Mouse (Mus musculus): Measurements from ENCODE around the gene Stox2. TPM values are rescaled to one million over a fixed set of nuclear protein-coding genes. Genes with fewer than 3 reads are reported as not detected.

Gene Stox2
- polyA plus RNA-seq (2012; rRNA removed) = 1.4 and 1.5 TPM in 2 replicates

- Histone ChIP-seq H3K4me3 (ENCODE audit: low read depth, low read length) (no peak within 1 kb of the TSS), H3K27ac (ENCODE audit: insufficient read depth, low read depth, low read length) (no peak within 1 kb of the TSS), H3K27me3 (ENCODE audit: control insufficient read depth, insufficient read depth, low read length) (no peaks in the 10 kb centered on the region), H3K4me1 (ENCODE audit: control insufficient read depth, insufficient read depth, insufficient read length, low read length) (no peaks in the 10 kb centered on the region), H3K36me3 (ENCODE audit: control insufficient read depth, insufficient read depth, low read length) (no peaks in the 10 kb centered on the region)
- TF ChIP-seq POLR2A (IDR thresholded peaks at IDR 0.05; ENCODE audit: low read depth, low read length) = no peak
- no peak for TF ChIP-seq CTCF (IDR thresholded peaks at IDR 0.05; ENCODE audit: extremely low read depth, insufficient read length, insufficient replicate concordance, low read depth, low read length)
- 83% methylated on average over 19 of the region's 19 CpGs for WGBS
These were observed at the start of gene Stox2 for GRCm38 (mm10) chr8:47446312-47447046. Gene Stox2 (minus strand): TSS chr8:47446362.

- Histone ChIP-seq H3K36me3 (ENCODE audit: control insufficient read depth, insufficient read depth, low read length) (peaks cover 71% of the 10 kb centered on the region), H3K4me1 (ENCODE audit: control insufficient read depth, insufficient read depth, insufficient read length, low read length) (no peaks in the 10 kb centered on the region), H3K4me3 (ENCODE audit: low read depth, low read length) (no peak overlapping the region), H3K27me3 (ENCODE audit: control insufficient read depth, insufficient read depth, low read length) (no peaks in the 10 kb centered on the region), H3K27ac (ENCODE audit: insufficient read depth, low read depth, low read length) (no peak overlapping the region)
- no peak for TF ChIP-seq CTCF (IDR thresholded peaks at IDR 0.05; ENCODE audit: extremely low read depth, insufficient read length, insufficient replicate concordance, low read depth, low read length)
- 80% methylated on average over 6 of the region's 6 CpGs for WGBS
These were observed 49.3 kb upstream of the Stox2 start for GRCm38 (mm10) chr8:47495428-47495827.

- peaks cover 69% of the 10 kb centered on the region for H3K36me3 ChIP-seq (ENCODE audit: control insufficient read depth, insufficient read depth, low read length)
These were observed 48.5 kb upstream of the Stox2 start for GRCm38 (mm10) chr8:47494602-47495153.

GRCm38 (mm10) chr8:47493106-47493505 is 46.9 kb upstream of the Stox2 start:
- peaks cover 63% of the 10 kb centered on the region for H3K36me3 ChIP-seq (ENCODE audit: control insufficient read depth, insufficient read depth, low read length)
- 84% methylated on average over 12 of the region's 12 CpGs for WGBS

More at GRCm38 (mm10) chr8:47494602-47495153, 48.5 kb upstream of the Stox2 start:
- Histone ChIP-seq H3K27me3 (ENCODE audit: control insufficient read depth, insufficient read depth, low read length) (no peaks in the 10 kb centered on the region), H3K4me1 (ENCODE audit: control insufficient read depth, insufficient read depth, insufficient read length, low read length) (no peaks in the 10 kb centered on the region), H3K27ac (ENCODE audit: insufficient read depth, low read depth, low read length) (no peak overlapping the region), H3K4me3 (ENCODE audit: low read depth, low read length) (no peak overlapping the region)
- 51% methylated on average over 12 of the region's 12 CpGs for WGBS
- TF ChIP-seq CTCF (IDR thresholded peaks at IDR 0.05; ENCODE audit: extremely low read depth, insufficient read length, insufficient replicate concordance, low read depth, low read length) (no peak), POLR2A (IDR thresholded peaks at IDR 0.05; ENCODE audit: low read depth, low read length) (no peak)

GRCm38 (mm10) chr8:47487231-47487630 is 41.1 kb upstream of the Stox2 start:
- 94% methylated on average over 3 of the region's 3 CpGs for WGBS
- Histone ChIP-seq H3K4me1 (ENCODE audit: control insufficient read depth, insufficient read depth, insufficient read length, low read length) (no peaks in the 10 kb centered on the region), H3K27ac (ENCODE audit: insufficient read depth, low read depth, low read length) (no peak overlapping the region), H3K36me3 (ENCODE audit: control insufficient read depth, insufficient read depth, low read length) (peaks cover 22% of the 10 kb centered on the region), H3K27me3 (ENCODE audit: control insufficient read depth, insufficient read depth, low read length) (no peaks in the 10 kb centered on the region), H3K4me3 (ENCODE audit: low read depth, low read length) (no peak overlapping the region)
- TF ChIP-seq CTCF (IDR thresholded peaks at IDR 0.05; ENCODE audit: extremely low read depth, insufficient read length, insufficient replicate concordance, low read depth, low read length) (no peak), POLR2A (IDR thresholded peaks at IDR 0.05; ENCODE audit: low read depth, low read length) (no peak)

More at GRCm38 (mm10) chr8:47493106-47493505, 46.9 kb upstream of the Stox2 start:
- no peaks in the 10 kb centered on the region for H3K27me3 ChIP-seq (ENCODE audit: control insufficient read depth, insufficient read depth, low read length)
- TF ChIP-seq POLR2A (IDR thresholded peaks at IDR 0.05; ENCODE audit: low read depth, low read length) (no peak), CTCF (IDR thresholded peaks at IDR 0.05; ENCODE audit: extremely low read depth, insufficient read length, insufficient replicate concordance, low read depth, low read length) (no peak)
- H3K27ac ChIP-seq (ENCODE audit: insufficient read depth, low read depth, low read length) = no peak overlapping the region
- H3K4me3 ChIP-seq (ENCODE audit: low read depth, low read length) = no peak overlapping the region
- no peaks in the 10 kb centered on the region for H3K4me1 ChIP-seq (ENCODE audit: control insufficient read depth, insufficient read depth, insufficient read length, low read length)

GRCm38 (mm10) chr8:47482354-47483071 is 36.4 kb upstream of the Stox2 start:
- 41% methylated on average over 12 of the region's 12 CpGs for WGBS
- H3K27ac ChIP-seq (ENCODE audit: insufficient read depth, low read depth, low read length) = no peak overlapping the region
- TF ChIP-seq CTCF (IDR thresholded peaks at IDR 0.05; ENCODE audit: extremely low read depth, insufficient read length, insufficient replicate concordance, low read depth, low read length) (no peak), POLR2A (IDR thresholded peaks at IDR 0.05; ENCODE audit: low read depth, low read length) (no peak)

GRCm38 (mm10) chr8:47480039-47480438 is 33.9 kb upstream of the Stox2 start:
- no peak overlapping the region for H3K4me3 ChIP-seq (ENCODE audit: low read depth, low read length)
- no peak for TF ChIP-seq CTCF (IDR thresholded peaks at IDR 0.05; ENCODE audit: extremely low read depth, insufficient read length, insufficient replicate concordance, low read depth, low read length)
- TF ChIP-seq POLR2A (IDR thresholded peaks at IDR 0.05; ENCODE audit: low read depth, low read length) = no peak
- no peaks in the 10 kb centered on the region for H3K36me3 ChIP-seq (ENCODE audit: control insufficient read depth, insufficient read depth, low read length)
- H3K27me3 ChIP-seq (ENCODE audit: control insufficient read depth, insufficient read depth, low read length) = no peaks in the 10 kb centered on the region
- H3K4me1 ChIP-seq (ENCODE audit: control insufficient read depth, insufficient read depth, insufficient read length, low read length) = no peaks in the 10 kb centered on the region
- no peak overlapping the region for H3K27ac ChIP-seq (ENCODE audit: insufficient read depth, low read depth, low read length)
- 89% methylated on average over 7 of the region's 7 CpGs for WGBS

More at GRCm38 (mm10) chr8:47482354-47483071, 36.4 kb upstream of the Stox2 start:
- Histone ChIP-seq H3K4me1 (ENCODE audit: control insufficient read depth, insufficient read depth, insufficient read length, low read length) (no peaks in the 10 kb centered on the region), H3K4me3 (ENCODE audit: low read depth, low read length) (no peak overlapping the region), H3K36me3 (ENCODE audit: control insufficient read depth, insufficient read depth, low read length) (no peaks in the 10 kb centered on the region), H3K27me3 (ENCODE audit: control insufficient read depth, insufficient read depth, low read length) (no peaks in the 10 kb centered on the region)

Data from small intestine, adult 2 months (tissue).